Mouse (Mus musculus): ENCODE data around the gene Slc31a2. TPM values are rescaled to one million over a fixed set of nuclear protein-coding genes. Genes with fewer than 3 reads are reported as not detected.
A peak's percentile ranks its signal among the peaks of the same experiment; 100 is the strongest.

The Slc31a2 gene
- polyA plus RNA-seq, 1 experiment from 2014 or later = 16.9 TPM

DNA sequence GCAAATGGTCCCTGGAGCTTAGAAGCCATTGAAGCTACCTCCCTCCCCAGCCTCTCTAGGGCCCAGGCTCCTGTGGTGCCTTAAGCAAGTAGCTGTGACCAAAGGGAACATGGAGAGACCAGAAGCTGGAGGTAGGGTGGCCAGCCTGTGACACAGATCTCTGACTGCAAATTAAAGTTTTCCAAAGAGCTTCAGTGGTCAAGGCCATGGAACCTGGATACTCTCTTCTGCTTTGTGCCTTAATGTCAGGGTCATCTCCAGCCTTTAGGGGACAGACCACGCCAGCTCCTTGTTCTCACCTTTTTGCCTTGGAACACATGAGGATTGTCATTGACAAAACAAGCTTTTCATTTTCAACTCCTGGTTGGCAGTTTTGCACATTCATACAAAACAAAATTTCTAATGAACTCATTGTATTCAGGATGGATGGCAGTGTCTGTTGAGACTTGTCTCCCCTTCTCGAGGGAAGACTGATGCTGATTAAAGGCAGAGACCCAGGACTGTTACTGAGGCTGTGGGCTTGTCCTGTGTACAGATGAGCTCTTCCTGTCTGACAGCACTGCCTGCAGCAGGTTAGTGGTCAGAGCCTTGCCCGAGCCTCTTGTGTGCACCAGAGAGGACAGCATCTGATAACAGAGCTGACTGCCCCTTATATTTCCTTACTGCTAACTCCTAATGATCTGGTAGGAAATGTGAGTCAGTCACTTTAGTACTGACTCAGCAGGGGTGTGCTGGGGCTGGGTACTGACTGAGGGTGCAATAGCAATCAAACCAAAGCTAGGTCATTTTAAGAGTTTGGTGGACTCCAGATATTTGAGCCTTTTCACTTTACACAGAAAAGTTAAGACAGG is 35.1 kb downstream of the Slc31a2 start:
- ATAC-seq (ENCODE audit: insufficient number of reproducible peaks, low FRiP score) = no peak
- WGBS = 67% methylated on average over 3 of the region's 3 CpGs
- Histone ChIP-seq H3K27ac (ENCODE audit: poor library complexity, severe bottlenecking) (no peak overlapping the region), H3K9ac (no peak overlapping the region), H3K9me3 (replicated peaks) (no peaks in the 10 kb centered on the region), H3K4me1 (replicated peaks) (no peaks in the 10 kb centered on the region), H3K4me3 (no peak overlapping the region), H3K4me2 (no peak overlapping the region), H3K27me3 (replicated peaks) (no peaks in the 10 kb centered on the region), H3K36me3 (peaks cover 76% of the 10 kb centered on the region)

DNA sequence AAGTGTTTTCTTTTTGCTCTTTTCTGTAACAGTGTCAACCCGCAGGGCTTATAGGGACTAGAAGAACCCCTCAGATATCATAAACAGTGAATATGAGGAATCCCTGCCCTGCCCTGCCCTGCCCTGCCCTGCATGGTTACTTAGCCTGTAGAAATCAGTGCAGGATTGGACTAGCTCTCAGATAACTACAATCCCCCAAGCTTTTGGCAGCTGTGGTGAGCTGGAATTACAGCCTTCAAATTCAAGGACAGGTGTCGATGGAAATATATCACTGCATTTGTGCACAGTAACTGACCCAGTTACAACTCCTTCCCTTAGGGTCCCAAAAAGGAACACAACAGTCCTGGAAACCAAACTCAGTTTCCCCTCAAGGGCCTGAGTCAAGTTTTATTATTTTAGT is 37.6 kb downstream of the Slc31a2 start:
- H3K4me1 ChIP-seq (replicated peaks) = no peaks in the 10 kb centered on the region
- H3K27ac ChIP-seq (ENCODE audit: poor library complexity, severe bottlenecking) = no peak overlapping the region
- H3K4me2 ChIP-seq = no peak overlapping the region
- no peak for ATAC-seq (ENCODE audit: insufficient number of reproducible peaks, low FRiP score)
- no peaks in the 10 kb centered on the region for H3K27me3 ChIP-seq (replicated peaks)
- H3K9me3 ChIP-seq (replicated peaks) = no peaks in the 10 kb centered on the region
- 86% methylated on average over 2 of the region's 2 CpGs for WGBS
- H3K36me3 ChIP-seq = peaks cover 88% of the 10 kb centered on the region
- H3K4me3 ChIP-seq = no peak overlapping the region
- no peak overlapping the region for H3K9ac ChIP-seq

DNA sequence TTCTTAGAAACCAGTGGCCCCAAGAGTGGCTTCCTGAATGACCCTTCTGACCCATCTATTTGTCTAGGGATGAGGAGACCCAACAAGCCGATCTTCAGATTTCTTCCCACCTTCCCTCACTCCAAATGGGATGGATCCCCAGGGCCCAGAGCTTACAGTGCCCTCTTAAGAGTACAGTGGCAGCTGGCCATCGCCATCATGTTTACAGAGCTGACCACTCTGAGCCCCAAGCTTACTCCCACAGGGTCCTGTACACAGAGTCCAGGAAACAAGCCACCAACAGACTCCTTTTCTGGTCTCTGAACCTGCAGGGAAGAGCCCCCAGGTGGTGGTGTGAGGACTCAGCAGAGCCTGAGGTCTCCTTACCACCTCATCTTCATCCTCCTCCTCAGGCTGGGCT is 40.4 kb downstream of the Slc31a2 start:
- H3K4me2 ChIP-seq = no peak overlapping the region

DNA sequence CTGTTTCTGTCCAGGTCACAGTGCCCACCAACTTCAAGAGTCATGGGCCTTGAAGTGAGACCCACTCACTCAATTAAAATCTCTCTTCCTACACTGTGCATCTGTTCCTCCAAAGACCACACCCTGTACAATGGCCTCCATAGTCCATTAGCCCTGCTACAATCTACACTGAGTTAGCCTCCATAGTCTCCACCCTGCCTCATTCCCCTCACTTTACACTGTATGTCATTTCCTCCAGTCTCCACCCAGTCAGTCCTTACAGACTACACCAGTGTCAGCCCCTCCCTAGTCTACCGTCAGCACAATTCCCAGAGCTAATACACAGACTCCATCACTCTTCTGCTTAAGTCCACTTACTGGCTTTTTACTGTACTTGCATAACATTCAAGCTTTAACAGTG is 40.9 kb downstream of the Slc31a2 start:
- no peak overlapping the region for H3K9ac ChIP-seq
- peak; percentile 60; the same call in 1 of the 2 replicates for ATAC-seq (ENCODE audit: insufficient number of reproducible peaks, low FRiP score)
- H3K4me3 ChIP-seq = no peak overlapping the region
- no peaks in the 10 kb centered on the region for H3K27me3 ChIP-seq (replicated peaks)
- no peaks in the 10 kb centered on the region for H3K4me1 ChIP-seq (replicated peaks)
- whole genome bisulfite sequencing = 79% methylated on average over 1 of the region's 1 CpGs
- H3K27ac ChIP-seq (ENCODE audit: poor library complexity, severe bottlenecking) = no peak overlapping the region
- no peaks in the 10 kb centered on the region for H3K9me3 ChIP-seq (replicated peaks)
- peaks cover 91% of the 10 kb centered on the region for H3K36me3 ChIP-seq
- H3K4me2 ChIP-seq = no peak overlapping the region

More for the DNA sequence above, 40.4 kb downstream of the Slc31a2 start:
- no peak for ATAC-seq (ENCODE audit: insufficient number of reproducible peaks, low FRiP score)
- Histone ChIP-seq H3K27me3 (replicated peaks) (no peaks in the 10 kb centered on the region), H3K9ac (no peak overlapping the region), H3K36me3 (peaks cover 92% of the 10 kb centered on the region), H3K27ac (ENCODE audit: poor library complexity, severe bottlenecking) (no peak overlapping the region), H3K4me1 (replicated peaks) (no peaks in the 10 kb centered on the region), H3K9me3 (replicated peaks) (no peaks in the 10 kb centered on the region), H3K4me3 (no peak overlapping the region)
- 48% methylated on average over 2 of the region's 2 CpGs for WGBS

DNA sequence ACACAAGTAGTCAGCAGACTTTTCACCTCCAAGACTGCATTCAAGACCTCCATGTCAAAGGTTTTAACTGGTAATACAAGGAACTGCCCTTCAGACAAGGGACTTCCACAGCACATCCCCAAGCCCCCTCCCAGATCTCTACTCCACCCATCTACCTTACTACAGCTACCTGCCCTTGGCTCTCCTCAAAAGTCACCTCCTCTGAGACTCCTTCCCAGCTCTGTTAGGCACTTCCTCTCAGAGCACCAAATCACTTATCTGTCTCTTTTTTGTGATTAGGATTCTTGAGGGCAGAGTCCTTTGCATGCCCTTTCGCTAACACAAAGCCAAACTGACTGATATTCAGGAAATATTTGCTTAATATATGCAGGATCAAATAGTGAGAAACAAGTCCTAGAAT is 43.9 kb downstream of the Slc31a2 start:
- Histone ChIP-seq H3K9ac (no peak overlapping the region), H3K4me3 (no peak overlapping the region), H3K4me2 (no peak overlapping the region), H3K9me3 (replicated peaks) (no peaks in the 10 kb centered on the region), H3K36me3 (peaks cover 71% of the 10 kb centered on the region), H3K4me1 (replicated peaks) (no peaks in the 10 kb centered on the region), H3K27me3 (replicated peaks) (no peaks in the 10 kb centered on the region), H3K27ac (ENCODE audit: poor library complexity, severe bottlenecking) (no peak overlapping the region)
- no peak for ATAC-seq (ENCODE audit: insufficient number of reproducible peaks, low FRiP score)
- 87% methylated on average over 1 of the region's 1 CpGs for WGBS

DNA sequence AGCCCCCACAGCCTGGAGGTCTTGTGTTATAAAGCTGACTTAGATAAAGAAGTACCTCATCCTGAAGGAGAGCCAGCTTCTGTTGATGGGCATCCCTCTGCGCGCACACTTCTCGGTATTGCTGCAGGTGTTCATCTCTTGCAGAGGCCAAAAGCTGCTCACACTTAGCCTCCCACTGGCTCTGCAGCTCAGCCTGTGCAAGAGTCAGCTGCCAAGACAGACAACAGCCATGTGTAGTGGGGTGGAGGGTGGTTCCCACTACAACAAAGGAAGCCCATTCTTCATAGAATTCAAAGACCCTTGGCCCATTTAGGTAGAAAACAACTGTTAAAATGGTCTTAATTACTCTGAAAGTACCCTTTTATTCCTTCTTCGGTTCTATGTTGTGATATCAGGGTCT is 44.5 kb downstream of the Slc31a2 start:
- no peaks in the 10 kb centered on the region for H3K9me3 ChIP-seq (replicated peaks)
- peaks cover 70% of the 10 kb centered on the region for H3K36me3 ChIP-seq
- H3K4me2 ChIP-seq = no peak overlapping the region
- H3K4me1 ChIP-seq (replicated peaks) = no peaks in the 10 kb centered on the region
- no peak for ATAC-seq (ENCODE audit: insufficient number of reproducible peaks, low FRiP score)
- no peak overlapping the region for H3K27ac ChIP-seq (ENCODE audit: poor library complexity, severe bottlenecking)
- no peak overlapping the region for H3K9ac ChIP-seq
- 93% methylated on average over 4 of the region's 4 CpGs for WGBS
- H3K27me3 ChIP-seq (replicated peaks) = no peaks in the 10 kb centered on the region
- no peak overlapping the region for H3K4me3 ChIP-seq

DNA sequence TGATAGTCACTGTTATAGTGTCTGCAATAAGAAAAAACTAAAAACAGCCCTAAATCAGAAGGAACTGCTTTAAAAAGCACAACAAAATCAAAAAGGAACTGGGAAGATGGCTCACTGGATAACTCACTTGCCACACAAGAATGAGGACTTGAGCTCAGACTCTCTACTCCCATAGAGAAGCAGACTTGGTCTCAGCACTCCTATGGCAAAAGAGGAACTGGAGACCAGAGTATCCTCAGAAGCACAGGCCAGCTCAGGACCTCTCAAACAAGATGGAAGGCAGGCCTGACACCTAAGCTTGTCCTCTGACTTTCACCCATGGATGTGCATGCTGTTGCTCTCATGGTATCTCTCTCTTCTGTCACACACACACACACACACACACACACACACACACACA is 46.0 kb downstream of the Slc31a2 start:
- Histone ChIP-seq H3K9me3 (replicated peaks) (no peaks in the 10 kb centered on the region), H3K36me3 (peaks cover 67% of the 10 kb centered on the region), H3K4me2 (no peak overlapping the region), H3K4me3 (no peak overlapping the region), H3K4me1 (replicated peaks) (no peaks in the 10 kb centered on the region), H3K9ac (no peak overlapping the region), H3K27ac (ENCODE audit: poor library complexity, severe bottlenecking) (no peak overlapping the region), H3K27me3 (replicated peaks) (no peaks in the 10 kb centered on the region)
- ATAC-seq (ENCODE audit: insufficient number of reproducible peaks, low FRiP score) = no peak

DNA sequence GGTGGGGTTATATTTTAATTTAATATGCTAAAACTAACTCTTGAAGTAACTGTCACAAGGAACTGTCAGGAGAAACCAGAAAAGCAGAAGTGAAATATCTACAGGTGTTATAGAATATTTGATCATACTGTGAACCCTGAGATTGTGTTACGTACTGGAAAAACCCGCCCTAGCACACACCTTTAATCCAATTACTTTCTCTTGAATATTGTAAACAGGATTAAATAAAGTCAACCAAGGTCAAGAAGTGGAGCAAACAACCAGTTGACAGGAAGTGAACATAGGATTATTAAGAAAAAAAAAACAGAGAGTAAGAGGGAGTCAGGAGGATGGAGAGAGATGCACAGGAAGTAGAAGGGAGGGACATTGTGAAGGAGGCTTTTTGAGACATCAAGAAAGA is 50.5 kb downstream of the Slc31a2 start:
- Histone ChIP-seq H3K27me3 (replicated peaks) (no peaks in the 10 kb centered on the region), H3K9me3 (replicated peaks) (no peaks in the 10 kb centered on the region), H3K27ac (ENCODE audit: poor library complexity, severe bottlenecking) (no peak overlapping the region), H3K4me1 (replicated peaks) (no peaks in the 10 kb centered on the region), H3K9ac (no peak overlapping the region), H3K4me2 (no peak overlapping the region), H3K4me3 (no peak overlapping the region), H3K36me3 (peaks cover 57% of the 10 kb centered on the region)
- no peak for ATAC-seq (ENCODE audit: insufficient number of reproducible peaks, low FRiP score)
- 94% methylated on average over 2 of the region's 2 CpGs for WGBS

DNA sequence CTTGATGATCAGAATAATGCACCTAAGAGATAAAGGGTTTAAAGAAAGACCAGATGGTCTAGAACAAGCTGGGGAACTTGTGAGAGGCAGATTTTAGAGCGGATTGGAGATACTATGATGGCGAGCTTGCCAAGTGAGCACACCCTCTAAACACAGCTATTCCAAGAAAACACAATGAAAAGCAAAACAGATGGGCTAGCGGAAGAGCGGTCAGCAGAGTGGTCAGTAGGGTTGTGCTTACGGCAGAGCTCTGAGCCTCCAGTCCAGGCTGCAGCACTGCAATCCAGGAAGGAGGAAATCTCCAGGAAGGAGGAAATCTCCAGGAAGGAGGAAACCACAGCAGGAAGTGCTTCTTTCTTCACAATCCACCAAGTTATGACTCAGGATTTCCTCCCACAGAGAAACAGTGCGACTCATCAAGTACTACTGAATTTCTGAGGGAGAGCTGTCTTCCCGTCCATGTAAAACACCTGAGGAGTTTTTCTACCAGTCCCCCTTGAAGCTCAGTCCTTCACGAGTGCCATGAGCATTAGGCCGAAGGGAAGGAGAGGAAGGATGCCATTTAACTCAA is 51.4 kb downstream of the Slc31a2 start:
- H3K9ac ChIP-seq = no peak overlapping the region
- no peak for ATAC-seq (ENCODE audit: insufficient number of reproducible peaks, low FRiP score)
- H3K4me1 ChIP-seq (replicated peaks) = no peaks in the 10 kb centered on the region
- no peak overlapping the region for H3K27ac ChIP-seq (ENCODE audit: poor library complexity, severe bottlenecking)
- H3K36me3 ChIP-seq = peaks cover 57% of the 10 kb centered on the region
- H3K4me3 ChIP-seq = no peak overlapping the region
- H3K27me3 ChIP-seq (replicated peaks) = no peaks in the 10 kb centered on the region
- no peak overlapping the region for H3K4me2 ChIP-seq
- no peaks in the 10 kb centered on the region for H3K9me3 ChIP-seq (replicated peaks)
- WGBS = 80% methylated on average over 9 of the region's 9 CpGs

DNA sequence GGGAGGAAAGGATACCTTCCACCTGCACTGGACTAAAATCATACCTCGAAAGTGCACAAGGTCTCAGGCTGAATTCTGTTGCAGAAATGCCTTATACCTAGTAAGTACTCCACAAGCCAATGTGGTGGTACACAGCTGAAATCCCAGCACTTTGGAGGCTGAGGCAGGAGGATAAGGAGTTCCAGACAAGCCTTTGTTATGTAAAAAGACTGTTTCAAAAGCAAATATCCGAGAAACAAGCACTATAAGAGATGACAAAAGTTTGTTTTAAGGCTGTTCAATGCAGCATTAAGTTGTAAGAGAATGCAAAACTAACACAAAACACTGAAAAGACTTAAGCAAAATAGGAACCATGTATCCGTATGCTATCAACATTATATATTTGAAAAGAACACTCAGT is 52.2 kb downstream of the Slc31a2 start:
- no peak for ATAC-seq (ENCODE audit: insufficient number of reproducible peaks, low FRiP score)
- Histone ChIP-seq H3K27me3 (replicated peaks) (no peaks in the 10 kb centered on the region), H3K4me3 (no peak overlapping the region), H3K36me3 (peaks cover 63% of the 10 kb centered on the region), H3K9me3 (replicated peaks) (no peaks in the 10 kb centered on the region), H3K4me2 (no peak overlapping the region), H3K4me1 (replicated peaks) (no peaks in the 10 kb centered on the region), H3K27ac (ENCODE audit: poor library complexity, severe bottlenecking) (no peak overlapping the region), H3K9ac (no peak overlapping the region)
- 86% methylated on average over 3 of the region's 3 CpGs for WGBS

DNA sequence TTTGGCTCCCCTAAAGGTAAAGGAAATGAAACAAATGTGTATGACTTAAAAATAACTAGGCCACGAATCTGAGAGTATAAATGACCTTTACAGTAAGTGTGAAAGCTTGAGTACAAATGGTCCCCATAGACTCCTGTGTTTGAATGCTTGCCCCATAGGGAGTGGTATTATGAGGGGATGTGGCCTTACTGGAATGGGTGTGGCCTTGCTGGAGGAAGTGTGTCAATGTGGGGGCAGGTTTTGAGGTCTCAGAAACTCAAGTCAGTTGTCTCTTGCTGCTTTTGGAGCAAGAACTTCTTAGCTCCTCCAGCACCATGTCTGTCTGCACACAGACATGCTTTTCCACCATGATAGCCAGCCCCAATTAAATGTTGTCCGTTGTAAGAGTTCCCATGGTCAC is 54.1 kb downstream of the Slc31a2 start:
- H3K4me3 ChIP-seq = no peak overlapping the region
- WGBS = 88% methylated on average over 2 of the region's 2 CpGs

DNA sequence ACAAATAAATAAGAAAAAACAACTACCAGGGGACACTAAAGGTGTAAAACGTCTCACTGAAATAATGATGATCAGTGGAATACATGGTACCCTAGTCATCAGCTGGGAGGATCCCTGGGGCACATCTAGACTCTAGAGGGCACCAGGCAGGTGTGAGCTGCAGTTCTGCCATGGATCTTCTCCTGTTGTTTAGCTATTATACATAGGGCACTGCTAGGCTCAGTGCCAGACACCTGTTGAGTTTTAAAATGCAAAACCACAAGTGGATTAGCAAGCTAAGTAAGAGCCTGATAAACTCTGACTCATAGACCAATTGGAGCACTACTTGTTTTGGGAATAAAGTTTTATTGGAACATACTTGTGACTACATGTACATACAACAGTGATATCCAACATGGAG is 55.9 kb downstream of the Slc31a2 start:
- no peak overlapping the region for H3K4me2 ChIP-seq
- no peaks in the 10 kb centered on the region for H3K9me3 ChIP-seq (replicated peaks)
- no peak overlapping the region for H3K9ac ChIP-seq
- peaks cover 76% of the 10 kb centered on the region for H3K36me3 ChIP-seq
- no peak overlapping the region for H3K27ac ChIP-seq (ENCODE audit: poor library complexity, severe bottlenecking)
- ATAC-seq (ENCODE audit: insufficient number of reproducible peaks, low FRiP score) = no peak
- no peaks in the 10 kb centered on the region for H3K27me3 ChIP-seq (replicated peaks)
- WGBS = 64% methylated on average over 1 of the region's 1 CpGs
- no peaks in the 10 kb centered on the region for H3K4me1 ChIP-seq (replicated peaks)
- no peak overlapping the region for H3K4me3 ChIP-seq

More for the DNA sequence above, 54.1 kb downstream of the Slc31a2 start:
- no peaks in the 10 kb centered on the region for H3K27me3 ChIP-seq (replicated peaks)
- H3K27ac ChIP-seq (ENCODE audit: poor library complexity, severe bottlenecking) = no peak overlapping the region
- no peaks in the 10 kb centered on the region for H3K9me3 ChIP-seq (replicated peaks)
- no peaks in the 10 kb centered on the region for H3K4me1 ChIP-seq (replicated peaks)
- H3K36me3 ChIP-seq = peaks cover 73% of the 10 kb centered on the region
- ATAC-seq (ENCODE audit: insufficient number of reproducible peaks, low FRiP score) = no peak
- no peak overlapping the region for H3K4me2 ChIP-seq
- H3K9ac ChIP-seq = no peak overlapping the region
